Mouse (Mus musculus): ENCODE measurements at regions not wholly inside any gene's neighbourhood (a gene's known extent, or its start where the extent isn't known, plus 50 kb on each side); places are given as distances from the start of the nearest gene placed in this dataset.
A peak's percentile ranks its signal among the peaks of the same experiment; 100 is the strongest.

DNA sequence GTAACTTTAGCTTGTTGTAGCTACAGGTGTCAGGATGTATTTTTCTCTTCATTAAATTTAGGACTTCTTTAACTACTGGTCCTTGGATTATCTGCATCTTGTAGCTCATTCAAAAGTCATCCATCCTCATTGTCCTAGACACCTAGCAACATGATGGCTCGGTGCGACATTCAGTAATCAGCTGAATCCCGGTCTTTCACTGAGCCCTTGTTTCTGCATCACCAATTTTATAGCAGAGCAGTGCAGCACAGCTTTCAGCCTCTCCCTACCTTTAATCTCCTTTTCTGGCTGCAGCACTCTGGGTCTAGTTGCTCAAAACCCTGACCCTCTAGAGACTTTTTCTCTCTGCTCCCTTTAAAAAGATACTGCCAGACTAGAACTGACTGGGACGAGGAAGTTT is 543.6 kb upstream of the B3galt2 start:
- H3K27me3 ChIP-seq, result no peaks in the 10 kb centered on the region
- H3K9me3 ChIP-seq (replicated peaks), result no peaks in the 10 kb centered on the region
- peak; percentile 66; the same call in 1 of the 2 replicates for ATAC-seq (replicated peaks; ENCODE audit: low FRiP score)
- H3K27ac ChIP-seq, result no peak overlapping the region
- no peak overlapping the region for H3K4me3 ChIP-seq (replicated peaks)
- no peaks in the 10 kb centered on the region for H3K4me1 ChIP-seq
- WGBS, result 38% methylated on average over 4 of the region's 4 CpGs
- H3K4me2 ChIP-seq, result no peak overlapping the region
- no peak overlapping the region for H3K9ac ChIP-seq
- H3K36me3 ChIP-seq, result no peaks in the 10 kb centered on the region

DNA sequence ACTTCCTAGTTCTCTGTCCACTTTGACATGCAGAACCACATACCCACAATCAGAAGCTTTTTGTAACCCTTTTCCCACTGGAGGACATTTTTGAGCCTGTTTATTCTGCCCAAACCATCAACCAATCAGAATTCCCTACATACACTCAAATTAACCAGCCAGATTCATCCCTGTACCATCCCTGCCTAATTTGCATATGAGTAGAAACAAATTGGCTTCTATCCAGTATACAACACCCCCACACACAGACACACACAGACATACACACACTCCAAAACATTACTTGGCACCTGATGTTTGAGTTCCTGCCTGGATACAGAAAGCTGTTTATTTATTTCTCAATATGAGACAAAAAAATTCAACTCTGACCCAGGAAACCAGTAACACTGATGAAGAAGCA is 542.2 kb upstream of the B3galt2 start:
- no peak overlapping the region for H3K27ac ChIP-seq
- no peak overlapping the region for H3K4me2 ChIP-seq
- no peaks in the 10 kb centered on the region for H3K36me3 ChIP-seq
- no peaks in the 10 kb centered on the region for H3K27me3 ChIP-seq
- no peaks in the 10 kb centered on the region for H3K9me3 ChIP-seq (replicated peaks)
- H3K4me1 ChIP-seq, result no peaks in the 10 kb centered on the region
- no peak for ATAC-seq (replicated peaks; ENCODE audit: low FRiP score)
- H3K9ac ChIP-seq, result no peak overlapping the region
- H3K4me3 ChIP-seq (replicated peaks), result no peak overlapping the region

DNA sequence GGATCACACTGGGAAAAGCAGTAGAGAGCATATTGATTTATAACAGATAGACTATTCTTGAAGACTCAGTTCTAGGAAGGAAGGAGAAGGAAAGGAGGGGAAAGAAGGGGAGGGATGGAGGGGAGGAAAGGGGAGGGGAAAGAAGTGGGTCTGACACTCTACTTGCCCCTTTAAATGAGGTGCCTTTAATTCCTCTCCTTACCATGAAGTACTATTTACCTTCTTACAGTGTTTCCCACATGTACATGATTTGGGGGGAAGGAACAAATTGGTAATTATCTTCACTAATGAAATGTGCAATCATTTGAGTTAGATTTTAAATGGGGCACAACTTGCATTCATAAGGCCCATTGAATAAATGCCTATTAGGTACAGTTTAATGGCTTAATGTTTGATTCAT is 518.3 kb upstream of the B3galt2 start:
- Histone ChIP-seq H3K27me3 (no peaks in the 10 kb centered on the region), H3K27ac (no peak overlapping the region)

DNA sequence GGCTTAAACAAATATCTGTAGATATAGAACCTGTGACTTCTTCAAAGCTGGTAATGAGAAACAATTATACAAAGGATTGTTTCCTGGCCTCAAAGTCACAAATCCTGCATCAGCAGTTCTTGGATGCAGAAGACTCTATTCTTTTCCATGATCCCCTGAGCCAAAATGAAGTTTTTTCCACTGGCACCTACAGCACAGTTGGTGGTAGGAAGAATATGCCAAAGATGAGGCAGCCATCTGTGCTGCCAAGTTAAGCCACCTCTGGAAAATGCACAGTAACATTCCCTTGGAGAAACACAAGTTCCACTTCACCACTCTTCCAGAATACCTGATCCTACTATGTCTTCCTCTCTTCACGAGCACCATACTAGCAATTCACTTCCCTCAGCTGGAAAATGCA is 510.2 kb upstream of the B3galt2 start:
- WGBS, result 77% methylated on average over 1 of the region's 1 CpGs
- H3K9ac ChIP-seq, result no peak overlapping the region
- H3K4me2 ChIP-seq, result no peak overlapping the region
- H3K9me3 ChIP-seq (replicated peaks), result no peaks in the 10 kb centered on the region
- no peaks in the 10 kb centered on the region for H3K36me3 ChIP-seq
- no peak overlapping the region for H3K27ac ChIP-seq
- no peaks in the 10 kb centered on the region for H3K27me3 ChIP-seq
- no peak overlapping the region for H3K4me3 ChIP-seq (replicated peaks)
- ATAC-seq (replicated peaks; ENCODE audit: low FRiP score), result no peak
- H3K4me1 ChIP-seq, result no peaks in the 10 kb centered on the region

More for the DNA sequence above, 518.3 kb upstream of the B3galt2 start:
- H3K4me2 ChIP-seq, result no peak overlapping the region
- no peaks in the 10 kb centered on the region for H3K4me1 ChIP-seq
- no peak overlapping the region for H3K4me3 ChIP-seq (replicated peaks)
- H3K9me3 ChIP-seq (replicated peaks), result no peaks in the 10 kb centered on the region
- no peak for ATAC-seq (replicated peaks; ENCODE audit: low FRiP score)
- H3K9ac ChIP-seq, result no peak overlapping the region
- no peaks in the 10 kb centered on the region for H3K36me3 ChIP-seq

DNA sequence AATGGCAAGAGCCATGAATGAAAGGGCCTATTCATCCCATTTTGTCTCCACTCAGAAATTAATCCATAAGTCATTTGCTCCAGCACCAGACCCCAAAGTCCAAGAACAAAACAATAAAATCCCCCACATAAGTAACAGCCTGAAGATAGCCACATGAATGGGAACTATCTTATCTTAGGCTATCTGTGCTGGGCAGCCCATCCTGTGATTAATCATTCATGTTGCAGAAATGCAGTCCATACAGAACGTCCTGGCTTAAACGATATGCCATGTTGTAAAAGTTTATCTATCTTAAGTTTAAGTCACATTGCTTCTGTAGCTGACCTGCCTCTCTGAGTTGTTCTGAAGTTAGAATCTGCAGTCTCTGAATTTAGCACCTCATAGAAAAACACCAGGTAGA is 507.7 kb upstream of the B3galt2 start:
- Histone ChIP-seq H3K9ac (no peak overlapping the region), H3K4me1 (no peaks in the 10 kb centered on the region), H3K27ac (no peak overlapping the region), H3K36me3 (no peaks in the 10 kb centered on the region), H3K4me2 (no peak overlapping the region), H3K9me3 (replicated peaks) (no peaks in the 10 kb centered on the region), H3K27me3 (no peaks in the 10 kb centered on the region), H3K4me3 (replicated peaks) (no peak overlapping the region)
- WGBS, result 80% methylated on average over 2 of the region's 2 CpGs
- no peak for ATAC-seq (replicated peaks; ENCODE audit: low FRiP score)

DNA sequence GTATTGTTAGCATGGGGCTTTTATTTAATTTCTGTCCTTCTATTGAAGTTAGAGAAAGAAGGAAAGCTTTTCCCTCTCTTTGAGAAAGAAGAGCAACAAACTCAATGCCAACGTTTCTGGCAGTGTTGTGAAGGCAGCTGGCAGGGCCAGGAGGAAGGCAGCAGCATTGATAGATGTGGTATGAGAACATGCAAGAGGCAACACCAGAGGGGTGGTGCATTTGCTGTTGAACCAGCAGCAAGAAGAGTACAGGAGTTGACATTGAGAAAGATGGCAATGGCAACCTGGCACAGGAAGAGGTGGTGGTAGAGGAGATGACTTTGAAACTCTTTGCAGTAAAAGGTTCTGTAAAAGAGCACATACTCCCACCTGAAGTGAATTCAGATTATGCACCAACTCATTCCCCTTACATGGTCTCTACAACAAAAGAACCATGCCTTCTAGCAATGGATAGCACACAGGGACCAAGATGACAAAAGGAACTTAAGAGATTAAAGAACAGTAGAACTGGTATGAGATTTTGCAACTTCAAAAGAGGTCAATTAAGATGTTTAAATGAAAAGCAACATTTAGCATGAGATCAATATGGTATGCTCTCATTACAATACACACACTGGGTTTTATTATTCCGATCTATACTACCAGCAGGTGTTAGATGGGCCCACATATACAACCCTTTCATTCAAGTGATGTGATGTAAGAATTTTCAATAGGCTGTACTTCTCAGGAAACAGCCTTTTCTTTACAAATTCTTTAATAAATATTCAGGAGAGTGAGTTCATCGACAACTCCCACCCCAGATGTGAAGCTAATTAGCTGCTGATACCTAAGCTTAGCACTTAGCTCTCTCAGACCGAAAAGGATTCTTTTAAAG is 495.1 kb upstream of the B3galt2 start:
- H3K27ac ChIP-seq, result no peak overlapping the region
- no peak overlapping the region for H3K4me3 ChIP-seq (replicated peaks)
- H3K4me1 ChIP-seq, result no peaks in the 10 kb centered on the region
- H3K4me2 ChIP-seq, result no peak overlapping the region
- H3K9me3 ChIP-seq (replicated peaks), result no peaks in the 10 kb centered on the region
- WGBS, result 72% methylated on average over 4 of the region's 4 CpGs
- ATAC-seq (replicated peaks; ENCODE audit: low FRiP score), result no peak
- H3K27me3 ChIP-seq, result no peaks in the 10 kb centered on the region
- H3K36me3 ChIP-seq, result no peaks in the 10 kb centered on the region
- H3K9ac ChIP-seq, result no peak overlapping the region

DNA sequence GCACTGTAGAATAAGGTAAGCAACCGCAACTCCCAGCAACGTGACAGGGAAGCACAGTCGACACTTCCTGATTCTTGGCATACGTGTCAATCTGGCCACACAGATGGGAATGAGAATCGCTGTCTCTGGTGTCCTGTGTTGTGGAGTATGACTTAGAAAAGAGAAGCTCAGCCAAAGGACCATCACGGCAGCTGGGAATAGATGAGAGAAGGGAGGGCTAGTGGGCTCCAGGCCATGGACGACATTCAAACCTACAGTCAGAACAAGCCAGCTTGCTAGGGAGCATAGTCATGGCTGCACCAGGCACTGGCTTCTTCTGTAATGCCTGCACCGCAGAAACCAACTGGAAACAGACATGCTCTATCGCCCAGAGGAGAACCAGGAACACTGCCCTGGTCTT is 469.2 kb upstream of the B3galt2 start:
- ATAC-seq (replicated peaks; ENCODE audit: low FRiP score), result no peak
- H3K4me2 ChIP-seq, result no peak overlapping the region
- no peaks in the 10 kb centered on the region for H3K9me3 ChIP-seq (replicated peaks)
- H3K4me1 ChIP-seq, result no peaks in the 10 kb centered on the region
- no peak overlapping the region for H3K27ac ChIP-seq
- H3K9ac ChIP-seq, result no peak overlapping the region
- WGBS, result 86% methylated on average over 9 of the region's 9 CpGs
- no peaks in the 10 kb centered on the region for H3K36me3 ChIP-seq
- H3K4me3 ChIP-seq (replicated peaks), result no peak overlapping the region
- no peaks in the 10 kb centered on the region for H3K27me3 ChIP-seq

DNA sequence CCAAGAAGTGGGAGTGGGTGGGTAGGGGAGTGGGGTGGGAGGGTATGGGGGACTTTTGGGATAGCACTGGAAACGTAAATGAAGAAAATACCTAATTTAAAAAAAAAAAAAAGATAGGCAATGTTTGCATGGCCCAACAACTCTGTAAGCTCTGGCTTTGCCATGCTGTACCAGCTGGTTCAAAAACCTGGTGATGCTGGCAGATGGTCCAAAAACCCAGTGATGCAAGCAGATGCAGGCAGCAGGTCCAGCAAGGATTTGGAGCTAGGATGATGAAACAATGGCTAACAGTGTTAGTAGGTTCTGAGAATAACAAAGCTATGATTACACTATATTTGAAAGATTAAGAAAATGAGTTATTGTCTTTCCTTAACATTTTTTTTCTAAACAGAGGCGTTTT is 466.6 kb upstream of the B3galt2 start:
- H3K9ac ChIP-seq, result no peak overlapping the region
- no peak overlapping the region for H3K4me2 ChIP-seq
- H3K36me3 ChIP-seq, result no peaks in the 10 kb centered on the region
- no peaks in the 10 kb centered on the region for H3K9me3 ChIP-seq (replicated peaks)
- no peak overlapping the region for H3K4me3 ChIP-seq (replicated peaks)
- no peak for ATAC-seq (replicated peaks; ENCODE audit: low FRiP score)
- WGBS, result 91% methylated on average over 2 of the region's 2 CpGs
- no peak overlapping the region for H3K27ac ChIP-seq
- no peaks in the 10 kb centered on the region for H3K4me1 ChIP-seq
- no peaks in the 10 kb centered on the region for H3K27me3 ChIP-seq

DNA sequence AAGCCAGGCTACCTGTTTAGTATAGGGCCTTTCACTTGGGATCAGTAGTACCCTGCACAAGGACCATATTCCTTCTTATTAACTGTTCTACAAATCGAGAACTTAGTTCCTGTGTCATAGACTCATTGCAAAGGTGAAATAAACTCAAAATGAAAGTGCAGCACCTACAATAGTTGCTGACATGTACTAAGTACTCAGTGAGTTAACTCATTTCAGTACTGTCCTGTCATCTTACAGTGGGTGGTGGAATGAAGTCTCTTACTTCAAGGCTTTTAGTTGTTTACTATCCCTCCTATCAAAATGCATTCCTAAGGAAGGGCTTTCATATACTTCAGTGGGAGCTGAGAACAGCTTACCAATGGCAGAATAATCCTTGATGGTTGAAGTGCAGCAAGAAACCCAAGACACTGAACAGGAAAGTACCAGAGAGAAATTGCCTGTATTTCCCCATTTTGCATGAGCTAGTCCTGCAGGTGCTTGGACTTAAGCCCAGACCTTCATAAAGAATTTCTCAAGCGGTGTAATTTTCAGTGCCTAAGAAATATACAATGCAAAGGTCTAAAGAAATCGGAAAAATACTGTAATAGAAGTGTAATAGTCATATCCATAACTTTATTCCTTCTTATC is 448.2 kb upstream of the B3galt2 start:
- Histone ChIP-seq H3K27ac (no peak overlapping the region), H3K27me3 (no peaks in the 10 kb centered on the region), H3K9ac (no peak overlapping the region), H3K9me3 (replicated peaks) (no peaks in the 10 kb centered on the region), H3K4me1 (no peaks in the 10 kb centered on the region), H3K36me3 (no peaks in the 10 kb centered on the region), H3K4me3 (replicated peaks) (no peak overlapping the region), H3K4me2 (no peak overlapping the region)
- no peak for ATAC-seq (replicated peaks; ENCODE audit: low FRiP score)
- 79% methylated on average over 3 of the region's 3 CpGs for WGBS

DNA sequence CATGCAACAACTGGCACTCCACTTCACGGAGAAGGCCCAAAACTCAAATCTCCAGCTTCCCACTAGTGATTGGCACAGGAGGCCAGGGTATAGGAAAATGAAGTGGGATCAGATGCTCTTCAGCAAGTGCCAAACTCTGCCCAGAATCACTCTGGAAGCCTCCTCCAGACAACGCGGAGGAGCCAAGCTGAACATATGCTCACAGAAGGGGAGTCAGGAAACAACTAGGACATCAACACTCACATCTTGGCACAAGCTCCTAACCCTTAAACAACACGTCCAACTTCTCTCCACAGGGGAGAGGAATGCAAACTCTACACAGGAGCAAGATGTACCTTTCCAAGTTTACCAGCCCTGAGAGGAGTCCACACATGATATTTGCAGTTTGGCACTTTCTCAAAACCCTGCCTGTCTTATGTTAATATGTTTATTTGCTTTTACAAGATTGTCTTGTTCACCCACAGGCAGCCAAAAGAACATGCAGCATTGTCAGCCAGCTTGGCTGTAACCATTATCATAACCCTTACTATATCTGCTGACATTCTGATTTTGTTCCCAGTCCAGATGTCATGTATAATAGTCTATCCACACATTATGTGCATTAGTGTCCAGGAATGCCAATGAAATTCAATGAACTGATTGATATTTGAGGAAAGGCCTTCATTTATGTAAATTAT is 440.1 kb upstream of the B3galt2 start:
- Histone ChIP-seq H3K9me3 (replicated peaks) (no peaks in the 10 kb centered on the region), H3K4me3 (replicated peaks) (no peak overlapping the region), H3K27me3 (no peaks in the 10 kb centered on the region), H3K4me1 (no peaks in the 10 kb centered on the region), H3K4me2 (no peak overlapping the region), H3K36me3 (no peaks in the 10 kb centered on the region), H3K9ac (no peak overlapping the region), H3K27ac (no peak overlapping the region)
- WGBS, result 87% methylated on average over 4 of the region's 4 CpGs
- no peak for ATAC-seq (replicated peaks; ENCODE audit: low FRiP score)

DNA sequence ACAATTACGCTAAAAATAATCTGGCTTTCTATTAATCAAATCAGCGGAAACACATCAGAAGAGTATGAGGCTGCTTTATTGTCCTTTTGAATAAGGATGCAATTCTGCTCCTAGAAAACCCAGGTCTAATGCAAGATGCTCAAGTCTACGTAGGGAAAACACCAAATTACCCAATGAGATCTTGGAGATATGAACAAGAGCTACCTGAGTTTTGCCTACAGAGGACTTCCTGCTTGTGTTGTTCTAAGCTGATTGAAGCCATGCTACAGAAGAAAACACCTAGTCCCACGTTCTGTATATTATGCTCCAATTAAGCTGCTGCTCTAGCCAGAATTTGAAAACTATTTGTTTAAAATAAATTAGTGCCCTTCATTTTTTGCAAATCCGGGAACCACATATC is 439.5 kb upstream of the B3galt2 start:
- no peak for ATAC-seq (replicated peaks; ENCODE audit: low FRiP score)
- Histone ChIP-seq H3K36me3 (no peaks in the 10 kb centered on the region), H3K9ac (no peak overlapping the region), H3K27ac (no peak overlapping the region), H3K9me3 (replicated peaks) (no peaks in the 10 kb centered on the region), H3K27me3 (no peaks in the 10 kb centered on the region), H3K4me1 (no peaks in the 10 kb centered on the region), H3K4me2 (no peak overlapping the region), H3K4me3 (replicated peaks) (no peak overlapping the region)
- 87% methylated on average over 5 of the region's 5 CpGs for WGBS

DNA sequence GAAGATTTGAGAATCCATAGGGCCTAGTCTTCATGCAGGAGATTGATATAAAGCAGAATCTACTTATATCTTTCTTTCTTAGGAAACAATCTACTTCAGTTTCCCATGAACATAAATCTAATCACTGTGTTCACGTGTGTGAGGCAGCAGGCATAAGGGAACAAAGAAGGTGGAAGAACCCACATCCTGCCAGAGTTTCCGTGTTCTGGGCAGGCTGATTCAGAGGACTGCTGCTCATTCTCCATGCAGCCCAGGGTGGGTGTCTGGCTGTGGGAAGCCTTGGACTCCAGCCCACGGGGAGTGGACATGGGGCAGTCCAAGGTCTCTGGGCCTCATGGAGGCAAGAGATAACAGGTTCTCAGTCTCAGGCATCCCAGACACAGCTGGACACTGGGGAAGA is 438.3 kb upstream of the B3galt2 start:
- WGBS, result 57% methylated on average over 3 of the region's 3 CpGs
- no peaks in the 10 kb centered on the region for H3K4me1 ChIP-seq
- no peaks in the 10 kb centered on the region for H3K27me3 ChIP-seq
- H3K9ac ChIP-seq, result no peak overlapping the region
- no peak overlapping the region for H3K4me3 ChIP-seq (replicated peaks)
- no peak overlapping the region for H3K4me2 ChIP-seq
- ATAC-seq (replicated peaks; ENCODE audit: low FRiP score), result 0 out of 2 replicates have a peak, but pooled peaks have one; percentile 22
- H3K27ac ChIP-seq, result no peak overlapping the region
- no peaks in the 10 kb centered on the region for H3K36me3 ChIP-seq
- H3K9me3 ChIP-seq (replicated peaks), result no peaks in the 10 kb centered on the region

All from kidney, embryonic 15.5 days (tissue).